Mouse (Mus musculus) kidney, postnatal 14 days (tissue): ENCODE data around the gene Fam120b.
A peak's percentile ranks its signal among the peaks of the same experiment; 100 is the strongest.
"Not testable (repeated sequence)": the region's sequence is repeated elsewhere in the genome, so short reads cannot be mapped to it uniquely, and the experiment has no call there.

ENCODE experiments used
- DNase-seq: peaks from one replicate; pipeline ENCODE4 v3.0.0; 2022; ENCODE audit warnings: mixed read lengths

The Fam120b gene

DNA sequence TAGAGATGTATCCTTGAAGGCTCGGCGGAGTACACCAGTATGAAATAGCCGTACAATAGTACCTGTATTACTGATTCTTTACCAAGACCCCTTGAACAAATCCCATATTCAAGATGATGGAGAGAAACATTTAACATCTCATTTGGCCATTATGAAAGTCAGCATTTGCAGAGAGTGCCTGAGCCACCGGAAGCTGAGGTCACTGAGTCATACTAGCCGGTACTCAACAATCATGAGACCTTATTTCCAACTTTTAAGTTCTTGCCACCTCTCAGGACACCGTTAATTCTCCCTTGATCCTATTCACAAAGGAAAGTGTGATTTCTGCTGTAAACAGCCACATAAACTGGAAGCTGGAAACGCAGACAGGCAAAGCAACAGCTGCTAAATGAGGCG lies 44.1 kb downstream of the Fam120b start:
- DNase-seq, result no peak

DNA sequence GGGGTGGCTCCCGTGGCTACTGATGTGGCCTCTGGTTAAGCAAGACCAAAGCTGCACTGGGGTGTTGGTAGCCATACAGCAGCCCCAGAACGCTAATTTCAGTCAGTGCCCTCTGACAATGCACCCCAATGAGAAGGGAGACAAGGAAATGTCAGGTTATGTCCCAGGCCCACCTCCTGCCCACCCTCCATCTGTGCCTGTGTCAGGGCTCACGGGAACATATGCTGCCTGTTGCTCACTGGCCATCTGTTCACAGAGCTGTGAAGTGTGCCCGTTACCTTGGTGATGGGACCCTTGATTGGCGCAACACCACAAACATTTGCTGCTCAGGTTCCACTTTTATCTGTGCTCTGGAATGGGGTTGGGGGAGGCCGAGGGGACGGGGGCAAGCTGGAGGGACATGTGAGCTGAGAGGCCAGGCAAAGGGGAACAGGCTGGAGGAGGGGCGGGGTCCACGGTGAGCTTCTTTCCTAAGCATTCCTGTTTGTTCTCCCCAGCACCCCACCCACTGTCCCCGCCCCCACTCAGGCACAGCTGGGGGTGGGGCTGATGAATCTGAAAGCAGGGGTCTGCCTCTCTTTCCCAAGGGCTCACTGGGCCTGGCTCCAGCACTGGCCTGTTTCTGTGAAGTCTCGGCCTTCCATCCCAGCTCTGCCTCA lies 44.6 kb downstream of the Fam120b start:
- no peak for DNase-seq

DNA sequence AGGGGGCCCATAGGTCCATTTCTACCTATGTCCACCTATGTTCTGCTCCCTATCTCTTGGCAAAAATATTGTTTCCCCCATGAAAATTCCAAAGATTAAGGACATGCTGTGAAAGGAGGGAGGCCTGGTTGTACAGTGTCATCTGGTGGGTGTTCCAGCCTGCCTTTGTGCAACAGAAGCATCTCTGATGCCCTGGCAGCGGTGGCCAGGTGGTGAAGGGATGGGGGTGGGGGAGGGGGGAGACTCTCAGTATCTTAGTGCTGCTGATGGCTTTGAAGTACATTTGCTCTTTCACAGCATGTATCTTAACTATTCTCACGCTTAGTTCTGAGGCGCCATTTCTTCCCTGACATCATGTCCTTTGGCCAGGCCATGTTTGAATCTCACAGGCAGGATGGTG lies 49.4 kb downstream of the Fam120b start:
- no peak for DNase-seq

DNA sequence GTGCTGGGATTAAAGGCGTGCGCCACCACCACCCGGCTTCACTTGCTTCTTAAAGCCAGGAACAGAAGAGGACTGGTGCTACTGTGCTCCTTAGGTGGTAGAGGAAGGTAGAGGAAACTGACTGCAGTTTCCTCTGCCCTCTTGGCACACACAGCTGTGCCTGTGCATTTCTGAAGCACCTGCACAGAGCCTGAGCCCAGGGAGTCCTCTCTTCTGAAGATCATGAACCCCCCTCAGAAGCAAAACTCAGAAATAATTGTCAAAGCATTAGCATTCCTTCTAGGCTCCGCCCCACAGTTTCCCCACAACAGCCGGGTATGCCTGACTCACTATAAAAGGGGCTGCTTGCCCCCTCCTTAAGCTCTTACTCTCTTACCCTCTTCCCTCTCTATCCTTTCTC lies 51.8 kb downstream of the Fam120b start:
- DNase-seq, result no peak

DNA sequence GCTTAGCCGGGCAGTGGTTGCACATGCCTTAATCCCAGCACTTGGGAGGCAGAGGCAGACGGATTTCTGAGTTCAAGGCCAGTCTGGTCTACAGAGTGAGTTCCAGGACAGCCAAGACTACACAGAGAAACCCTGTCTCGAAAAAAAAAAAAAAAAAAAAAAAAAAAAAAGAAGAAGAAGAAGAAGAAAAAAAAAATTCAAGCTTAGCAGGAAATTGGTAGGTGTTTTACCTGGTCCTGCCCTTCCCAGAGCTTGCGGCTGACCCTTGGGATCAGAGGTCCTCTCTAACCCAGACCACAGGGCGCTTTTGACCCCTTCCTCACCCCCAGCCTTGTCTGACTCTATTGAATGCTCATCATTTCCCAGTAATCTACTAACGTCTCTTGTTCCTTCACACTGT lies 53.1 kb downstream of the Fam120b start:
- not testable (repeated sequence) for DNase-seq

DNA sequence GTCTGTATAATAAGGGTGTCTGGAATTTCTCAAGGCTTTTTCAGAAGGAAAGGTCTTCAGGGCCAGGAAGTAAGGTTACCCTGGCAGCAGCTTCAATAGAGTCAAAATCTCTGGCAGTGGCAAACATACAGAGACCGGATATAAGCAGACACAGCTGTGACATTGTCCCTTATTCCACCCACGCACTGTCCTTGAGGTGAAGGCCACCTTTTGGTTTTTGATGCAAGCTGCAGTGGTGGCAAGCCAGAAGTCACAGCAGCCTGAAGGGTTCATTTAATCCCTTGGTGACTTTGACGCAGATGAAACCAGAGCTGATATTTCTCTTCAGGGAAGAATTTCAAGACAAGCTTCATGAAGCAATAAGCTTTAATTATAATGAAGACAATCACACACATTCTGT lies 53.6 kb downstream of the Fam120b start:
- DNase-seq, result no peak

DNA sequence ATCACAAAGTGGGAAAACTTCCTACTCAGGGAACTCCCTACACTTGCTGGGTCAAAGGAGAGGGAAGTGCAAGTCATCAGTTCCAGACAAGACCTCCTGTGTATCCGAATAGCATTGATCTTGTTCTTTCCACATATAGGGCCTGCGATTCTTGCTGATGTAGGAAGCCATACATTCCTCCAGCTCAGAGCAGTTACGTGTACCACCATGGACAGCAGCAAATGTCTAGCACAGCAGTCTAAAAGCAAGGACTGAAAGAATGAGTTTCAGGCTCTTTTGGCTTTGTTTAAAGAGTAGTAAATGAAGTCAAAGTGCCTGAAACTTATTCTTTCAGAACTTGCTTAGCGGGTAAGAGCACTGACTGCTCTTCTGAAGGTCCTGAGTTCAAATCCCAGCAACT lies 59.2 kb downstream of the Fam120b start:
- DNase-seq, result no peak

DNA sequence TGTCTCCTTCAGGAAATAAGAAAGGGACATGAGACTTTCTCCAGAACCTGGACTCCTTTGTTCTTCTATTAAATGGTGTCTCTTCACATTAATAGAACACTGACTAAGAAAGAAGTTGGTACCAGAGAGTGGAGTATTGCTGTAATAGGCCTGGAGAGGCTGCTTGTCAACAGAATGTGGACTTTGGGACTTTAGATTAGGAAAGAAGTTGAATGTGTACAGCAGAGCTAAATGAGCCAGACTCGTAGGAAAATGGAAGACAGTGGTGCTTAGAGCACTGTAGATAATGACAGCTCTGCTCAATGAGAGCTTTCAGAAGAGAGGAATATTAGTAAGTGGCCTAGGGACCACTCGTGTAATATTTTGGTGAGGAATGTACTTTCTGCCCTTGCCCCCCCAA lies 60.6 kb downstream of the Fam120b start:
- no peak for DNase-seq

DNA sequence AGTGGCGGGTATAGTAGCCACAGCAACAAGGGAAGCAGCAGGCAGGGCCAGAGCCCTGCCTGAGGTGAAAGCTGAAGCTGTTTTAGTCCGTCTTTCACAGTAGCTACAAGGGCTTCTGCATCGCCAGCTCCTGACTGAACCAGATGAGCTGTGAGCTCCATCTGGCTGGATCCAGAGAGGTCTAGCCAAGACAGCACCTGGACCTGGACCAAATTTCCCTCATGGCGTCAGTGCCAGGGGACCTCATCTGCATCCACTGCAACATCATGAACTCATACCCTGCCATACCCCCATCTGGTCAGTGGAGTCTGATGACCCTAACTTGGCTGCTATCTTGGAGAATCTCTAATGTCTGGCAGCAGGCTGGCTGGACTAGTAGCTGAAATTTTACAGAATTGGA lies 63.8 kb downstream of the Fam120b start:
- no peak for DNase-seq

DNA sequence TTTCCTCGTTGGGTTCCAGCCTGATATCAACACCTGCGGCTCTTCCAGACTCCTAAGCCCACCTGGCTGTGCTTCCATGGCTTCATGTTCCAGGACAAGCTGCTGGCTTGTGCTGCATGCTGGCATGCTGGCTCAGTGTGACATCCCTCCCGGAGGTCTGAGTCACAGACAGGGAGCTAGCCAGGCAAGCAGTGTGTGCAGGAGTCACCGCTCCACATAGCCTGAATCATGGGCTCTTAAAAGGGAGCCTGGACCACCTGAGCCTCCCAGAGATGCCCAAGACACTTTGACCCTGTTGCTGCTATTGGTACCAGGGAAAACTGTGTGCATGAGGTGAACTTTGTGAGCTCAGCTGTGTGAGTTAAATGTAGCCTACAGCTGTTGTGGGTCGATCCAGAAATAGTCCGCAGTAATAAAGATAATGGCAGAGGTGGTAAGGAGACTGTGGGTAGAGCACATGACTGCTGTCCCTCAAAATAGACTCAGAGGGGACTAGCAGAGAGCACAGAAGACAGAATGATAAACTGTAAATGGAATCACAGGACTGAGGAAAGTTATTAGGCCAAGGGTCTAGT lies 66.0 kb downstream of the Fam120b start:
- no peak for DNase-seq

DNA sequence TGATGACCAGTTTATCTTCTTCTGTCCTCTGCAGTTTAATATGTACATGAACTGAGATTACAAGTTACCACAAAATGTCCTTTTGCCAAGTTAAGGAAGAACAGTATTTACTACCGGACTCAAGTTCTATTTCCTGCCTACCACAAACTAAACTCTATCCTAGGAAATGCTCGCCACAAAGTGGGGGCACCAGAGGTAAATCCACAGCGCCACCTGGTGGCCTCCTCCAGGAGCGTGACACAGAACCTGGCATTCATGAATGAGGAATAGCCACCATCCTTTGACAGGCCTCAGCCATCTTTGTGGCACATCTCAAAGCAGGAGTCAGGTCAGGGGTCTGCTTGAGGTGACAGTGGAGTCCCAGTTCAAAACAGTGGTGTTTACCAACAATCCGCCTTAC lies 71.7 kb downstream of the Fam120b start:
- DNase-seq, result peak; percentile 69

DNA sequence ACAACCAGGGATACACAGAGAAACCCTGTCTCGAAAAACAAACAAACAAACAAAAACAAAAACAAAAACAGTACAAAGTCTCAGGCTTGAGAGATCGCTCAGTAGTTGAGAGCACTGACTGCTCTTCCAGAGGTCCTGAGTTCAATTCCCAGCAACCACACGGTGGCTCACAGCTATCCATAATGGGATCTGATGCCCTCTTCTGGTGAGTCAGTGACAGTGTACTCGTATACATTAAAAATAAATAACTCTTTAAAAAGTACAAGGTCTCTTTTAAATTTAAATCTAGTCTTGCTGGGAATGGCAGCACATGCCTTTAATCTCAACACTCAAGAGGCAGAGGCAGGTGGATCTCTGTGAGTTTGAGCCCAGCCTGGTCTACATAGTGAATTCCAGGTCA lies 76.7 kb downstream of the Fam120b start:
- DNase-seq, result no peak
